Mouse (Mus musculus) midbrain, embryonic 15.5 days (tissue): ENCODE measurements at regions not wholly inside any gene's neighbourhood (a gene's known extent, or its start where the extent isn't known, plus 50 kb on each side); places are given as distances from the start of the nearest gene placed in this dataset.

Experiments used
- ATAC-seq: fragments of 200-750 bp; cut with Nextera tagmentation; replicated peaks from 2 replicates; pipeline ENCODE4 v1.8.0; 2017; ENCODE audit warnings: moderate TSS enrichment
- H3K27ac ChIP-seq: fragments of 300-500 bp; sonication (generic); 2 replicates; pipeline ENCODE4 v1.5.1; 2015; ENCODE audit warnings: mild to moderate bottlenecking, inconsistent platforms
- H3K27me3 ChIP-seq: fragments of 300-500 bp; sonication (generic); replicated peaks from 2 replicates; pipeline ENCODE4 v1.6.1; 2015; ENCODE audit warnings: inconsistent platforms
- H3K36me3 ChIP-seq: fragments of 300-500 bp; sonication (generic); replicated peaks from 2 replicates; pipeline ENCODE4 v1.6.1; 2015; ENCODE audit warnings: inconsistent platforms
- H3K4me1 ChIP-seq: fragments of 300-500 bp; sonication (generic); 2 replicates; pipeline ENCODE4 v1.6.1; 2015; ENCODE audit warnings: inconsistent platforms
- H3K4me2 ChIP-seq: fragments of 300-500 bp; sonication (generic); 2 replicates; pipeline ENCODE4 v1.6.1; 2015; ENCODE audit warnings: inconsistent platforms, mild to moderate bottlenecking, moderate library complexity
- H3K4me3 ChIP-seq: fragments of 300-500 bp; sonication (generic); 2 replicates; pipeline ENCODE4 v1.5.1; 2015; ENCODE audit warnings: mild to moderate bottlenecking, inconsistent platforms
- H3K9ac ChIP-seq: fragments of 300-500 bp; sonication (generic); 2 replicates; pipeline ENCODE4 v1.6.1; 2015; ENCODE audit warnings: mild to moderate bottlenecking, inconsistent platforms
- H3K9me3 ChIP-seq: fragments of 300-500 bp; sonication (generic); 2 replicates; pipeline ENCODE4 v1.6.1; 2016; ENCODE audit warnings: inconsistent platforms
- WGBS: fragments of 180-500 bp; shearing (Covaris S2); methylation state at CpG from one replicate; pipeline ENCODE4 v1.1.7; 2015; ENCODE audit warnings: mixed read lengths; 5-methylcytosine and 5-hydroxymethylcytosine counted together

GRCm38 (mm10) chr3:61285924-61286520 is 75.4 kb upstream of the Rap2b start:
- H3K4me2 ChIP-seq = no peak overlapping the region
- WGBS = 57% methylated on average over 10 of the region's 10 CpGs
- no peaks in the 10 kb centered on the region for H3K36me3 ChIP-seq
- H3K4me1 ChIP-seq = no peaks in the 10 kb centered on the region
- H3K4me3 ChIP-seq = no peak overlapping the region
- H3K27ac ChIP-seq = no peak overlapping the region
- no peaks in the 10 kb centered on the region for H3K9me3 ChIP-seq
- H3K27me3 ChIP-seq = no peaks in the 10 kb centered on the region
- ATAC-seq = no peak
- H3K9ac ChIP-seq = no peak overlapping the region

DNA sequence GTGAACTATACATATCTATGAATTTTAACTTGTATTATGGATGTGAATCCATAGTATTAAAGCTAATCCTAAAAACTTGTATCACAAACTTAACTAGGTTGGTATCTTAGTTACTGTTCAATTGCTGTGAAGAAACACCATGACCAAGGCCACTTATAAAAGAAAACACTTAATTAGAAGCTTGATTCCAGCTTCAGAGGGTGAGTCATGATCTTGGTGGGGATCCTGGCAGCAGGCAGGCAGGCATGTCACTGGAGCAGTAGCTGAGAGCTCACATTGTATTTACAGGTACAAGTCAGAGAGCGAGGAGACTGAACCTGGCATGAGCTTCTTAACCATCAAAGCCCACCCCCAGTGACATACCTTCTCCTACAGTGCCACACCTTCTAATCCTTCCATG is 73.2 kb upstream of the Rap2b start:
- Histone ChIP-seq H3K4me1 (no peaks in the 10 kb centered on the region), H3K27me3 (no peaks in the 10 kb centered on the region), H3K4me2 (no peak overlapping the region), H3K9me3 (no peaks in the 10 kb centered on the region), H3K4me3 (no peak overlapping the region), H3K27ac (no peak overlapping the region), H3K9ac (no peak overlapping the region), H3K36me3 (no peaks in the 10 kb centered on the region)
- no peak for ATAC-seq
- 68% methylated on average over 1 of the region's 1 CpGs for WGBS

GRCm38 (mm10) chr3:61294855-61295254 is 66.6 kb upstream of the Rap2b start:
- 88% methylated on average over 6 of the region's 6 CpGs for WGBS
- H3K4me1 ChIP-seq = no peaks in the 10 kb centered on the region
- H3K27ac ChIP-seq = no peak overlapping the region
- H3K27me3 ChIP-seq = no peaks in the 10 kb centered on the region
- no peak overlapping the region for H3K4me2 ChIP-seq
- H3K9me3 ChIP-seq = no peaks in the 10 kb centered on the region
- no peak overlapping the region for H3K4me3 ChIP-seq
- no peak for ATAC-seq
- H3K9ac ChIP-seq = no peak overlapping the region
- H3K36me3 ChIP-seq = no peaks in the 10 kb centered on the region

- no peak for ATAC-seq
- WGBS = 47% methylated on average over 3 of the region's 3 CpGs
- Histone ChIP-seq H3K27ac (no peak overlapping the region), H3K4me1 (no peaks in the 10 kb centered on the region), H3K9me3 (no peaks in the 10 kb centered on the region), H3K36me3 (no peaks in the 10 kb centered on the region), H3K4me2 (no peak overlapping the region), H3K4me3 (no peak overlapping the region), H3K27me3 (no peaks in the 10 kb centered on the region), H3K9ac (no peak overlapping the region)
Observed at GRCm38 (mm10) chr3:61297290-61297689, 64.1 kb upstream of the Rap2b start.

DNA sequence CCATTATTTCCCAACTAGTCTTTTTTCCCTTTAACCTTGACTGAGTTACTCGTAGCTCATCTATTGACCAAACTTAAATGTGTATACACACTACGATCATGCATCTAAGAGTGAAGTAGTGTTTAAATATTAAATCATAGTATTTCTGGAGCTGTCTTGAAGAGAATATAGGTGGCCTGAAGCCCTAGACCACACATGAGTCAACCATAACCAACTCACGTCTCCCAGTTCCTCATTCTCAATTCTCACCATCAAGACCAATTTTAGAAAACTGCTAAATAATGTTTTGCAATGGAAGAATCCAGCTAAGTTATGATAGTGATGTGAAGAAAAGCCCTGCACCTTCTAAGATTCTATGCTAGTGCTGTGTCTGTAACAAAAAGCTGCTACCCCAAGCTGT is 59.2 kb upstream of the Rap2b start:
- H3K9ac ChIP-seq = no peak overlapping the region
- no peak overlapping the region for H3K27ac ChIP-seq
- H3K27me3 ChIP-seq = no peaks in the 10 kb centered on the region
- H3K36me3 ChIP-seq = no peaks in the 10 kb centered on the region
- no peak for ATAC-seq
- no peak overlapping the region for H3K4me3 ChIP-seq
- H3K9me3 ChIP-seq = no peaks in the 10 kb centered on the region
- H3K4me1 ChIP-seq = no peaks in the 10 kb centered on the region
- H3K4me2 ChIP-seq = no peak overlapping the region
- 91% methylated on average over 3 of the region's 3 CpGs for whole genome bisulfite sequencing

GRCm38 (mm10) chr3:61303485-61303884 is 58.0 kb upstream of the Rap2b start:
- H3K4me3 ChIP-seq = no peak overlapping the region
- no peaks in the 10 kb centered on the region for H3K27me3 ChIP-seq
- H3K4me1 ChIP-seq = no peaks in the 10 kb centered on the region
- no peaks in the 10 kb centered on the region for H3K36me3 ChIP-seq
- 79% methylated on average over 3 of the region's 3 CpGs for WGBS
- no peak overlapping the region for H3K27ac ChIP-seq
- no peak overlapping the region for H3K9ac ChIP-seq
- no peak overlapping the region for H3K4me2 ChIP-seq
- no peaks in the 10 kb centered on the region for H3K9me3 ChIP-seq
- ATAC-seq = no peak

GRCm38 (mm10) chr3:61306306-61306705 is 55.1 kb upstream of the Rap2b start:
- no peaks in the 10 kb centered on the region for H3K4me1 ChIP-seq
- WGBS = 52% methylated on average over 2 of the region's 2 CpGs
- H3K4me3 ChIP-seq = no peak overlapping the region
- no peaks in the 10 kb centered on the region for H3K27me3 ChIP-seq
- H3K36me3 ChIP-seq = no peaks in the 10 kb centered on the region
- no peak overlapping the region for H3K4me2 ChIP-seq
- no peak for ATAC-seq
- H3K27ac ChIP-seq = no peak overlapping the region
- H3K9ac ChIP-seq = no peak overlapping the region
- no peaks in the 10 kb centered on the region for H3K9me3 ChIP-seq

- WGBS = 92% methylated on average over 2 of the region's 2 CpGs
- Histone ChIP-seq H3K4me2 (no peak overlapping the region), H3K9ac (no peak overlapping the region), H3K4me3 (no peak overlapping the region), H3K36me3 (no peaks in the 10 kb centered on the region), H3K4me1 (no peaks in the 10 kb centered on the region), H3K9me3 (no peaks in the 10 kb centered on the region), H3K27me3 (no peaks in the 10 kb centered on the region), H3K27ac (no peak overlapping the region)
- ATAC-seq = no peak
Observed at GRCm38 (mm10) chr3:61308764-61309163, 52.7 kb upstream of the Rap2b start.

GRCm38 (mm10) chr3:61309197-61309596 is 52.2 kb upstream of the Rap2b start:
- H3K4me3 ChIP-seq = no peak overlapping the region
- H3K36me3 ChIP-seq = no peaks in the 10 kb centered on the region
- 88% methylated on average over 1 of the region's 1 CpGs for WGBS
- H3K4me2 ChIP-seq = no peak overlapping the region
- no peak overlapping the region for H3K27ac ChIP-seq
- no peaks in the 10 kb centered on the region for H3K9me3 ChIP-seq
- H3K9ac ChIP-seq = no peak overlapping the region
- H3K4me1 ChIP-seq = no peaks in the 10 kb centered on the region
- ATAC-seq = no peak
- no peaks in the 10 kb centered on the region for H3K27me3 ChIP-seq
